Mouse (Mus musculus): ENCODE measurements at regions not wholly inside any gene's neighbourhood (a gene's known extent, or its start where the extent isn't known, plus 50 kb on each side); places are given as distances from the start of the nearest gene placed in this dataset.

DNA sequence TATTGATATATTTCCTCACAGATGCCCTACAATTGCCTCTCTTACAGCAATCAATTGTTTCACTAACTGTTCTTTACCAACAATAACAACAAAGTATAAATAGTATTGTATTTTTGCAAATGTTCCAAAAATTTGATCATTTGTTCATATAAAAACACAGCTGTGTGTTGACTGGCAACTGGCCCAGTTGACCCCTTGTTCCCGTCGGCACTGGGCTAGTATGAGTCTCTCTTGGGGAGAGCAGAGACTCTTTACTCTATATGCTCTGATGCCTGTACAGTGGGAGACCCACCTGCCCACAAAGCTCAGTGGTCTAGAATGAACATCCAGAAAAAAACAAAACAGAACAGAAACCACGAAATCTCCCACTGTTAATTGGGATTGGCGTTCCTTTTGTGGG lies 86.4 kb upstream of the Spef2 start:
- H3K4me1 ChIP-seq (replicated peaks; ENCODE audit: low read depth, low read length): peaks cover 3% of the 10 kb centered on the region; the same call in 1 of the 2 replicates
- TF ChIP-seq POU5F1 (IDR thresholded peaks at IDR 0.05; ENCODE audit: borderline replicate concordance, low read length) (no peak), CTCF (conservative IDR thresholded peaks at IDR 0.05; ENCODE audit: low read length) (no peak), NANOG (IDR thresholded peaks at IDR 0.05; ENCODE audit: borderline replicate concordance, low read length) (no peak)
- no peaks in the 10 kb centered on the region for H3K27me3 ChIP-seq (ENCODE audit: insufficient read depth, low read length)
- H3K36me3 ChIP-seq (ENCODE audit: insufficient read depth, low read length): no peaks in the 10 kb centered on the region; the same call in 1 of the 2 replicates
- no peak overlapping the region for H3K4me3 ChIP-seq (replicated peaks; ENCODE audit: low read length)
- peaks cover 20% of the 10 kb centered on the region for H3K9me3 ChIP-seq (ENCODE audit: low read length)

GRCm38 (mm10) chr15:9804469-9804868 lies 55.8 kb upstream of the Spef2 start:
- Histone ChIP-seq H3K27me3 (ENCODE audit: insufficient read depth, low read length) (no peaks in the 10 kb centered on the region), H3K4me1 (replicated peaks; ENCODE audit: low read depth, low read length) (no peaks in the 10 kb centered on the region), H3K9me3 (ENCODE audit: low read length) (no peaks in the 10 kb centered on the region), H3K36me3 (ENCODE audit: insufficient read depth, low read length) (no peaks in the 10 kb centered on the region), H3K4me3 (replicated peaks; ENCODE audit: low read length) (no peak overlapping the region)
- TF ChIP-seq NANOG (IDR thresholded peaks at IDR 0.05; ENCODE audit: borderline replicate concordance, low read length) (no peak), CTCF (conservative IDR thresholded peaks at IDR 0.05; ENCODE audit: low read length) (no peak), POU5F1 (IDR thresholded peaks at IDR 0.05; ENCODE audit: borderline replicate concordance, low read length) (no peak)
